Mouse (Mus musculus) myocyte (in vitro differentiated cells): Measurements from ENCODE around the gene Myo1g. TPM values are rescaled to one million over a fixed set of nuclear protein-coding genes. Genes with fewer than 3 reads are reported as not detected.

Source experiments
- H3K27me3 ChIP-seq: one replicate; pipeline ENCODE4 v1.6.1; 2011; ENCODE audit not compliant: control insufficient read depth, insufficient read depth, insufficient read length
- H3K36me3 ChIP-seq: one replicate; pipeline ENCODE4 v1.6.1; 2011; ENCODE audit not compliant: control insufficient read depth, insufficient read depth
- H3K4me2 ChIP-seq: one replicate; pipeline ENCODE4 v1.6.1; 2011; ENCODE audit warnings: low read depth, control low read depth
- H3K4me3 ChIP-seq: one replicate; pipeline ENCODE4 v1.5.1; 2011; ENCODE audit warnings: mild to moderate bottlenecking, control low read depth, moderate library complexity
- H3K79me2 ChIP-seq: one replicate; pipeline ENCODE4 v1.6.1; 2011; ENCODE audit not compliant: control insufficient read depth, insufficient read depth
- H3ac ChIP-seq: one replicate; pipeline ENCODE4 v1.6.1; 2011; ENCODE audit not compliant: control insufficient read depth, insufficient read length
- CEBPB ChIP-seq: IDR thresholded peaks from 2 replicates; pipeline ENCODE4 v1.6.1; 2011; ENCODE audit warnings: mild to moderate bottlenecking, moderate library complexity; ENCODE audit not compliant: poor library complexity, insufficient read depth, severe bottlenecking
- E2F4 ChIP-seq: IDR thresholded peaks from one replicate; pipeline ENCODE4 v1.6.1; 2011; ENCODE audit warnings: mild to moderate bottlenecking, control low read depth, moderate library complexity; ENCODE audit not compliant: insufficient read depth
- MAX ChIP-seq: IDR thresholded peaks from one replicate; pipeline ENCODE4 v1.6.1; 2011; ENCODE audit warnings: low read depth, mild to moderate bottlenecking, control low read depth
- MYOD1 ChIP-seq, 3 experiments: IDR thresholded peaks; one replicate each; pipeline ENCODE4 v1.6.1; 2011; ENCODE audit warnings: control low read depth in 2 of 3, low read depth in 2 of 3, mild to moderate bottlenecking in 2 of 3, moderate library complexity in 1 of 3; ENCODE audit not compliant: insufficient read length in 2 of 3, control insufficient read depth in 1 of 3
- MYOG ChIP-seq, 3 experiments: IDR thresholded peaks; one replicate each; pipeline ENCODE4 v1.6.1; 2011; ENCODE audit warnings: control low read depth in 2 of 3, low read depth in 2 of 3, mild to moderate bottlenecking in 2 of 3; ENCODE audit not compliant: insufficient read length in 2 of 3, control insufficient read depth in 1 of 3, insufficient read depth in 1 of 3
- POLR2A ChIP-seq: IDR thresholded peaks from one replicate; pipeline ENCODE4 v1.6.1; 2011; ENCODE audit warnings: low read depth, mild to moderate bottlenecking, control low read depth, moderate library complexity; ENCODE audit not compliant: insufficient read length
- POLR2AphosphoS2 ChIP-seq: IDR thresholded peaks from one replicate; pipeline ENCODE4 v1.6.1; 2011; ENCODE audit warnings: low read depth, control low read depth; ENCODE audit not compliant: insufficient read length
- REST ChIP-seq: IDR thresholded peaks from one replicate; pipeline ENCODE4 v1.6.1; 2011; ENCODE audit warnings: mild to moderate bottlenecking, control low read depth, moderate library complexity; ENCODE audit not compliant: insufficient read depth, insufficient read length
- SRF ChIP-seq: IDR thresholded peaks from one replicate; pipeline ENCODE4 v1.6.1; 2011; ENCODE audit warnings: low read depth; ENCODE audit not compliant: control insufficient read depth, insufficient read length
- TCF12 ChIP-seq: IDR thresholded peaks from one replicate; pipeline ENCODE4 v1.6.1; 2011; ENCODE audit warnings: mild to moderate bottlenecking, control low read depth; ENCODE audit not compliant: poor library complexity, insufficient read depth, severe bottlenecking
- TCF3 ChIP-seq: IDR thresholded peaks from one replicate; pipeline ENCODE4 v1.6.1; 2011; ENCODE audit warnings: low read depth, control low read depth; ENCODE audit not compliant: insufficient read length
- USF1 ChIP-seq: IDR thresholded peaks from one replicate; pipeline ENCODE4 v1.6.1; 2011; ENCODE audit warnings: low read depth, mild to moderate bottlenecking, control low read depth, moderate library complexity
- polyA plus RNA-seq: library from polyadenylated mRNA; unstranded; fragments of >200 nt; fragmentation: generic; extraction: Trizol; gene quantifications from one replicate; pipeline ENCODE4 v1.2.1, GENCODE M21; 2012; ENCODE audit warnings: missing spikeins

Gene Myo1g
- polyA plus RNA-seq, 1 experiment = 0.04 TPM

GRCm38 (mm10) chr11:6566496-6566895 is 45.7 kb upstream of the Myo1g start:
- H3K79me2 ChIP-seq = peaks cover 63% of the 10 kb centered on the region
- peaks cover 4% of the 10 kb centered on the region for H3K36me3 ChIP-seq
- H3ac ChIP-seq = no peak overlapping the region
- H3K4me2 ChIP-seq = no peak overlapping the region
- H3K27me3 ChIP-seq = no peaks in the 10 kb centered on the region
- H3K4me3 ChIP-seq = no peak overlapping the region
- TF ChIP-seq TCF3 (no peak), MYOG (IDR thresholded peaks at IDR 0.05; ENCODE audit: control insufficient read depth in 1 of 3, insufficient read depth in 1 of 3, insufficient read length in 2 of 3, low read depth in 2 of 3) (no peak), SRF (no peak), MYOD1 (IDR thresholded peaks at IDR 0.05; ENCODE audit: control insufficient read depth in 1 of 3, insufficient read length in 2 of 3, low read depth in 2 of 3) (no peak), E2F4 (no peak), POLR2AphosphoS2 (no peak), REST (no peak), POLR2A (no peak), CEBPB (no peak)

GRCm38 (mm10) chr11:6563201-6563600 is 42.4 kb upstream of the Myo1g start:
- no peak overlapping the region for H3K4me3 ChIP-seq
- H3ac ChIP-seq = no peak overlapping the region
- no peak overlapping the region for H3K4me2 ChIP-seq
- no peaks in the 10 kb centered on the region for H3K27me3 ChIP-seq
- TF ChIP-seq USF1 = no peak
- no peak for TF ChIP-seq CEBPB
- no peak for TF ChIP-seq SRF
- no peak for TF ChIP-seq MAX
- no peak for TF ChIP-seq POLR2A
- TF ChIP-seq E2F4 = no peak
- no peak for TF ChIP-seq MYOD1 (IDR thresholded peaks at IDR 0.05; ENCODE audit: control insufficient read depth in 1 of 3, insufficient read length in 2 of 3, low read depth in 2 of 3)
- H3K79me2 ChIP-seq = peaks cover 87% of the 10 kb centered on the region
- H3K36me3 ChIP-seq = peaks cover 4% of the 10 kb centered on the region

DNA sequence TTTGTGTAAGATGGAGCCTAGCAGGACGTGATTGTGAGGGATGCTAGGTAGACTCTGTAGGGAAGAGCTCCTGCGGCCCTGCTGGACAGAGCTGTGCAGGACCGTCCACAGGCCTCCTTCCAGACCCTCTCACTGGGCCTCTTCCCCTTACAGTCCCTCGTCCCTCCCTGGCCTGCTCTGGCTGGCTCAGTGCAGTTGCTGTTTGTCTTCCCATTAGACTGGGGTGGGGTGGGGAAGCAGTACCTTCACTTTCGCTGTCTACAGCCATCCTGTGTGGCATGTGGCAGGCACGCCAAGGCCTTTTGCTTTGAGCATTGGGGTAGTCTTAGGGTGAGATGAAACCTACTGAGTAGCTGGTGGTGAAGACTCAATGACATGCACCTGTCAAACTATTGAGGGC is 41.6 kb upstream of the Myo1g start:
- no peak overlapping the region for H3K4me2 ChIP-seq

GRCm38 (mm10) chr11:6561474-6561873 is 40.7 kb upstream of the Myo1g start:
- no peaks in the 10 kb centered on the region for H3K27me3 ChIP-seq
- H3ac ChIP-seq = no peak overlapping the region
- H3K79me2 ChIP-seq = peaks cover 92% of the 10 kb centered on the region
- TF ChIP-seq POLR2A (no peak), TCF3 (no peak), SRF (no peak), POLR2AphosphoS2 (no peak), TCF12 (no peak), CEBPB (no peak), MYOD1 (IDR thresholded peaks at IDR 0.05; ENCODE audit: control insufficient read depth in 1 of 3, insufficient read length in 2 of 3, low read depth in 2 of 3) (no peak), MAX (no peak), USF1 (no peak), REST (no peak), MYOG (IDR thresholded peaks at IDR 0.05; ENCODE audit: control insufficient read depth in 1 of 3, insufficient read depth in 1 of 3, insufficient read length in 2 of 3, low read depth in 2 of 3) (no peak), E2F4 (no peak)
- no peak overlapping the region for H3K4me3 ChIP-seq
- peaks cover 10% of the 10 kb centered on the region for H3K36me3 ChIP-seq
- H3K4me2 ChIP-seq = no peak overlapping the region

More for the DNA sequence above, 41.6 kb upstream of the Myo1g start:
- H3K4me3 ChIP-seq = no peak overlapping the region
- H3K79me2 ChIP-seq = peaks cover 90% of the 10 kb centered on the region
- no peak overlapping the region for H3ac ChIP-seq
- H3K27me3 ChIP-seq = no peaks in the 10 kb centered on the region
- TF ChIP-seq REST (no peak), MAX (no peak), TCF12 (no peak), MYOG (IDR thresholded peaks at IDR 0.05; ENCODE audit: control insufficient read depth in 1 of 3, insufficient read depth in 1 of 3, insufficient read length in 2 of 3, low read depth in 2 of 3) (no peak), POLR2AphosphoS2 (no peak), E2F4 (no peak), POLR2A (no peak), SRF (no peak), CEBPB (no peak), USF1 (no peak), MYOD1 (IDR thresholded peaks at IDR 0.05; ENCODE audit: control insufficient read depth in 1 of 3, insufficient read length in 2 of 3, low read depth in 2 of 3) (no peak)
- H3K36me3 ChIP-seq = peaks cover 6% of the 10 kb centered on the region

DNA sequence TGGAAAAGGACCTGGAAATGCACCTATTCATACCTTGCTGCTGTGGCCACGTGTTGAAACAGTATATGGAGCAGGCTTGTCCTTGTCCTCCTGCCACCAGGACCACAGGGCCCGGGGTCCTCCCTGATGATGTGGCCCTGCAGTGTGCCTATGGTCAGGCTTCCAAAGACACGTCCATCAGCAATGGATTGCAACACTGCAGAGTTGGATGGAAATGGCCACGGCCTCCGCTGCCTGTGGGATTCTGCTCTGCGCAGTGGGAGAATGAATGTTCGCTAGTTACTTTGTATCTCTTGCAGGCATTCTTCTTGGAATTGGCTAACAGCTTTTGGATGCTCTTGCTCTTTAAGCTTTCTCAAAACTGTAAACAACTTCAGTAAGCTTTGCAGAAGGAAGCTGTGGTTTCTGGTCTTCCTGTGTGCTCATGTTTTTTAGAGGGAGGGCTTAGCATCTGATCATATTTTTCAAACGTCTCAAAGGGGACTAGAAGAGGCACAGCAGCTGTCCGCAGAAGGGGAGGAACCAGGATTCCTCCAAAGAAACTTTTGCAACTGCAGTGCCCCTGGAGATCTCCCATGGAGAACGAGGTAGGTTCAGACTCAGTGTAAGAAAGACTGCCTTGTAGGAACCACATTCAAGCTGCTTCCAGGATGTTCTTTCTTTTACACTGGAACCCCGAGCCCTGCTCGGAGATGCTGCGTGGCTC is 40.0 kb upstream of the Myo1g start:
- TF ChIP-seq E2F4 (no peak), REST (no peak), MYOG (IDR thresholded peaks at IDR 0.05; ENCODE audit: control insufficient read depth in 1 of 3, insufficient read depth in 1 of 3, insufficient read length in 2 of 3, low read depth in 2 of 3) (no peak), CEBPB (no peak)
- peaks cover 10% of the 10 kb centered on the region for H3K36me3 ChIP-seq
- no peak overlapping the region for H3K4me3 ChIP-seq
- no peaks in the 10 kb centered on the region for H3K27me3 ChIP-seq
- H3K79me2 ChIP-seq = peaks cover 93% of the 10 kb centered on the region
- no peak overlapping the region for H3ac ChIP-seq
- no peak overlapping the region for H3K4me2 ChIP-seq
